Mouse (Mus musculus) hindbrain, embryonic 16.5 days (tissue): ENCODE data around the gene Abcc8. TPM values are rescaled to one million over a fixed set of nuclear protein-coding genes. Genes with fewer than 3 reads are reported as not detected.

Experiments
- ATAC-seq: fragments of 200-750 bp; cut with Nextera tagmentation; 2 replicates; pipeline ENCODE4 v1.8.0; 2017; ENCODE audit warnings: moderate TSS enrichment, moderate library complexity
- H3K27ac ChIP-seq: fragments of 300-500 bp; sonication (generic); 2 replicates; pipeline ENCODE4 v1.5.1; 2014; ENCODE audit warnings: low read depth, mild to moderate bottlenecking, control low read depth, low read length, moderate library complexity
- H3K27me3 ChIP-seq: fragments of 300-500 bp; sonication (generic); replicated peaks from 2 replicates; pipeline ENCODE4 v1.6.1; 2014; ENCODE audit warnings: low read length; ENCODE audit not compliant: control insufficient read depth, insufficient read depth
- H3K36me3 ChIP-seq: fragments of 300-500 bp; sonication (generic); 2 replicates; pipeline ENCODE4 v1.6.1; 2014; ENCODE audit warnings: mild to moderate bottlenecking, low read length, moderate library complexity, mixed read lengths; ENCODE audit not compliant: control insufficient read depth, insufficient read depth
- H3K4me1 ChIP-seq: fragments of 300-500 bp; sonication (generic); 2 replicates; pipeline ENCODE4 v1.6.1; 2014; ENCODE audit warnings: low read depth, low read length; ENCODE audit not compliant: control insufficient read depth, insufficient read depth
- H3K4me2 ChIP-seq: fragments of 300-500 bp; sonication (generic); 2 replicates; pipeline ENCODE4 v1.6.1; 2014; ENCODE audit warnings: mild to moderate bottlenecking, low read length, control low read depth, moderate library complexity
- H3K4me3 ChIP-seq: fragments of 300-500 bp; sonication (generic); 2 replicates; pipeline ENCODE4 v1.5.1; 2014; ENCODE audit warnings: mild to moderate bottlenecking, low read length, control low read depth, moderate library complexity
- H3K9ac ChIP-seq: fragments of 300-500 bp; sonication (generic); 2 replicates; pipeline ENCODE4 v1.6.1; 2014; ENCODE audit warnings: low read depth, mild to moderate bottlenecking, control low read depth, low read length, moderate library complexity
- H3K9me3 ChIP-seq: fragments of 300-500 bp; sonication (generic); 2 replicates; pipeline ENCODE4 v1.6.1; 2014; ENCODE audit warnings: mild to moderate bottlenecking, low read length, moderate library complexity; ENCODE audit not compliant: control insufficient read depth
- WGBS: fragments of 180-500 bp; shearing (Covaris S2); extraction: QIAGEN DNeasy Blood & Tissue Kit; methylation state at CpG from one replicate; pipeline ENCODE4 v1.1.7; 2014; 5-methylcytosine and 5-hydroxymethylcytosine counted together
- polyA plus RNA-seq: library from polyadenylated mRNA; unstranded; fragments of >200 nt; fragmentation: Nextera tagmentation; extraction: Ambion mirVana; gene quantifications from 2 replicates; pipeline ENCODE4 v1.2.1, GENCODE M21; 2015

Gene Abcc8
- polyA plus RNA-seq, 1 experiment from 2014 or later = 12.0 TPM

DNA sequence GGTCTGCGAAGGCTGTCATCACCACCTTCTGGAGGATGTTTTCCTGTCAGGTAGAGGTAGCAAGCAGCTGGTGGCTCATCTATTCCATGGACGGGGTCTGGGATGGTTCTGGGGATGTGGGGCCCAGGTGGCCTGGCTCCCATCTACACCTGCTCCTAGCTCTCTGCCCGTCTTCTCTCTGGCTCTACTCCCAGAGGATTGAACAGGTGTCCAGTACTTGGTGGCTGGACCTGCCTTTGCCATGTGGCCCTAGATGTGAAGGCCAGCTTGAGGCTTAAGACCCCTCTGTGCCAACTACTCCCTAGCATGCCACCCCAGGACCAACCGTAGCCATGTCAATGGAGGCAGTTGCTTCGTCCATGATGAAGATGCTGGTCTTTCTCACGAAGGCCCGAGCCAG, 74.3 kb downstream of the Abcc8 start:
- no peaks in the 10 kb centered on the region for H3K36me3 ChIP-seq

GRCm38 (mm10) chr7:46104256-46104915, 75.4 kb downstream of the Abcc8 start:
- Histone ChIP-seq H3K9me3 (no peaks in the 10 kb centered on the region), H3K4me1 (peaks cover 16% of the 10 kb centered on the region), H3K4me2 (peak overlapping the region; percentile 31; the same call in 1 of the 2 replicates), H3K27me3 (no peaks in the 10 kb centered on the region), H3K27ac (peak overlapping the region; percentile 51), H3K9ac (peak overlapping the region; percentile 19; the same call in 1 of the 2 replicates), H3K4me3 (no peak overlapping the region), H3K36me3 (no peaks in the 10 kb centered on the region)
- WGBS = 68% methylated on average over 27 of the region's 27 CpGs
- ATAC-seq = no peak

More for the DNA sequence above, 74.3 kb downstream of the Abcc8 start:
- peaks cover 11% of the 10 kb centered on the region for H3K4me1 ChIP-seq
- WGBS = 78% methylated on average over 7 of the region's 7 CpGs
- H3K27me3 ChIP-seq = no peaks in the 10 kb centered on the region
- H3K9ac ChIP-seq = no peak overlapping the region
- H3K4me3 ChIP-seq = no peak overlapping the region
- no peak overlapping the region for H3K4me2 ChIP-seq
- no peaks in the 10 kb centered on the region for H3K9me3 ChIP-seq
- no peak for ATAC-seq
- H3K27ac ChIP-seq = no peak overlapping the region

DNA sequence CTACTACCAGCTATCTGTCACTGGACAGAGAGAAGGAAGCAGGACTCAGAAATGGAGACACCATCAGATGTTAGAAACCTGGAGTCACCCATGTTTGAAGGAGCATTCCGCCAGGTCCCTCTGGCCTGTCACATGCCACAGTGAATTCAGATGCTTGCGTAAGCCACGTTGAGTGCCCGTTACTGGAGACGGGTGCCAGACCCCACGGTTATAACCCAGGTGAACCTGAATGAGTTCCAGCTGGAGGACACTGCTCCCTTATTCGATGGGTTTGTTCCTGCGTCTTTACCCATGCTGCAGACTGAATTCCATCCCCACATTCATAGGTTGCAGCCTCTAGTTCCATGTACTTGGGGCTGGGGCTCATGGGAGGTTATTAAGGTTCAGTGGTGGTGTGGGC, 76.1 kb downstream of the Abcc8 start:
- no peak for ATAC-seq
- Histone ChIP-seq H3K4me3 (no peak overlapping the region), H3K4me1 (peaks cover 16% of the 10 kb centered on the region), H3K9me3 (no peaks in the 10 kb centered on the region), H3K36me3 (no peaks in the 10 kb centered on the region), H3K27ac (peak overlapping the region; percentile 51), H3K4me2 (no peak overlapping the region), H3K27me3 (no peaks in the 10 kb centered on the region), H3K9ac (no peak overlapping the region)
- 75% methylated on average over 8 of the region's 8 CpGs for WGBS

GRCm38 (mm10) chr7:46103075-46103591, 76.7 kb downstream of the Abcc8 start:
- no peaks in the 10 kb centered on the region for H3K9me3 ChIP-seq
- H3K4me2 ChIP-seq = no peak overlapping the region
- 42% methylated on average over 8 of the region's 8 CpGs for WGBS
- H3K9ac ChIP-seq = no peak overlapping the region
- H3K4me3 ChIP-seq = no peak overlapping the region
- peak overlapping the region; percentile 67; the same call in 1 of the 2 replicates for H3K27ac ChIP-seq
- peaks cover 18% of the 10 kb centered on the region for H3K4me1 ChIP-seq
- ATAC-seq = peak; percentile 28
- H3K27me3 ChIP-seq = no peaks in the 10 kb centered on the region
- H3K36me3 ChIP-seq = no peaks in the 10 kb centered on the region

GRCm38 (mm10) chr7:46100563-46100962, 79.3 kb downstream of the Abcc8 start, which contains the start of gene Kcnj11:
Gene Kcnj11 (minus strand): TSS chr7:46100764.
- Histone ChIP-seq H3K9ac (peak within 1 kb of the TSS; percentile 88), H3K36me3 (no peaks in the 10 kb centered on the region), H3K4me1 (peaks cover 29% of the 10 kb centered on the region), H3K27ac (peak within 1 kb of the TSS; percentile 64; the same call in 1 of the 2 replicates), H3K4me3 (peak within 1 kb of the TSS; percentile 72), H3K27me3 (no peaks in the 10 kb centered on the region; the same call in 1 of the 2 replicates), H3K9me3 (no peaks in the 10 kb centered on the region), H3K4me2 (peak within 1 kb of the TSS; percentile 71)
- peak; percentile 78 for ATAC-seq
- under 1% methylated on average over 32 of the region's 34 CpGs for WGBS

DNA sequence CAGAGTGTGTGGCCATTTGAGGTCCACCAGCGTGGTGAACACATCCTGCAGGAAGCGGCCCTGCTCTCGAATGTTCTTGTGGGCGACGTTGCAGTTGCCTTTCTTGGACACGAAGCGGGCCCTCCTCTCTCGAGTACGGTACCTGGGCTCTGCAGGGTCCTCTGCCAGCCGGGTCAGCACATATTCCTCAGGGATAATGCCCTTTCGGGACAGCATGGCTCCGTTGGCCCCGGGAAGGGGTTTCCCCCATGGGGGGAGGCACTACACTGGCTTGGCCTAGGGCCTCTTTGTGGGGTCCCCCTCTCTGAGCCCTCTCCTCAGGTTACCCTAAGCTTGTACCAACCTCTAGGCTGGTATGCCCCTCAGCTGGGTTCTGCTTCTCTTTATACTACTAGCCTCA, 80.2 kb downstream of the Abcc8 start:
- peak overlapping the region; percentile 88 for H3K9ac ChIP-seq
- H3K27me3 ChIP-seq = peaks cover 4% of the 10 kb centered on the region
- H3K36me3 ChIP-seq = no peaks in the 10 kb centered on the region
- WGBS = 81% methylated on average over 13 of the region's 13 CpGs
- ATAC-seq = no peak
- no peak overlapping the region for H3K27ac ChIP-seq
- H3K4me1 ChIP-seq = peaks cover 26% of the 10 kb centered on the region
- H3K4me3 ChIP-seq = peak overlapping the region; percentile 72
- no peaks in the 10 kb centered on the region for H3K9me3 ChIP-seq
- H3K4me2 ChIP-seq = peak overlapping the region; percentile 71

- H3K27ac ChIP-seq = no peak overlapping the region
- 96% methylated on average over 19 of the region's 19 CpGs for WGBS
- H3K36me3 ChIP-seq = no peaks in the 10 kb centered on the region
- H3K4me2 ChIP-seq = no peak overlapping the region
- H3K9ac ChIP-seq = no peak overlapping the region
- H3K4me3 ChIP-seq = no peak overlapping the region
- peaks cover 4% of the 10 kb centered on the region for H3K27me3 ChIP-seq
- peaks cover 22% of the 10 kb centered on the region for H3K4me1 ChIP-seq
- no peak for ATAC-seq
- H3K9me3 ChIP-seq = no peaks in the 10 kb centered on the region
Measured at GRCm38 (mm10) chr7:46098919-46099286, 80.9 kb downstream of the Abcc8 start.

GRCm38 (mm10) chr7:46098221-46098918, 81.5 kb downstream of the Abcc8 start:
- ATAC-seq = no peak
- no peak overlapping the region for H3K9ac ChIP-seq
- H3K4me3 ChIP-seq = no peak overlapping the region; the same call in 1 of the 2 replicates
- 80% methylated on average over 19 of the region's 19 CpGs for WGBS
- H3K27me3 ChIP-seq = peaks cover 4% of the 10 kb centered on the region
- peaks cover 22% of the 10 kb centered on the region for H3K4me1 ChIP-seq
- no peak overlapping the region for H3K27ac ChIP-seq
- no peaks in the 10 kb centered on the region for H3K36me3 ChIP-seq
- peak overlapping the region; percentile 28 for H3K4me2 ChIP-seq
- H3K9me3 ChIP-seq = no peaks in the 10 kb centered on the region

- H3K4me1 ChIP-seq = peaks cover 22% of the 10 kb centered on the region
- no peak overlapping the region for H3K4me3 ChIP-seq
- peaks cover 4% of the 10 kb centered on the region for H3K27me3 ChIP-seq
- ATAC-seq = no peak
- H3K4me2 ChIP-seq = peak overlapping the region; percentile 13
- WGBS = 63% methylated on average over 4 of the region's 4 CpGs
- H3K27ac ChIP-seq = no peak overlapping the region
- H3K9ac ChIP-seq = no peak overlapping the region
- H3K36me3 ChIP-seq = no peaks in the 10 kb centered on the region
- H3K9me3 ChIP-seq = no peaks in the 10 kb centered on the region
Measured at GRCm38 (mm10) chr7:46097319-46097783, 82.5 kb downstream of the Abcc8 start.
